Mouse (Mus musculus) small intestine, adult 2 months (tissue): Measurements from ENCODE around the gene Slpi.

Source experiments
- CTCF ChIP-seq: fragments of 200-500 bp; IDR thresholded peaks from 2 replicates; pipeline ENCODE4 v1.5.1; 2012; ENCODE audit warnings: low read depth, mild to moderate bottlenecking, control low read depth, inconsistent platforms, low read length, moderate library complexity, mixed read lengths; ENCODE audit not compliant: insufficient replicate concordance, insufficient read length; ENCODE audit errors: extremely low read depth
- POLR2A ChIP-seq: fragments of 200-500 bp; IDR thresholded peaks from 2 replicates; pipeline ENCODE4 v1.6.1; 2012; ENCODE audit warnings: low read depth, mild to moderate bottlenecking, control low read depth, inconsistent platforms, low read length, moderate library complexity

- TF ChIP-seq CTCF (no peak), POLR2A (no peak)
Measured at GRCm38 (mm10) chr2:164372408-164373053, 16.4 kb downstream of the Slpi start.
